Mouse (Mus musculus) forebrain, postnatal 0 days (tissue): ENCODE results near the gene Naaladl2. TPM values are rescaled to one million over a fixed set of nuclear protein-coding genes. Genes with fewer than 3 reads are reported as not detected.

Source experiments
- ATAC-seq: fragments of 200-750 bp; cut with Nextera tagmentation; 2 replicates; pipeline ENCODE4 v1.8.0; 2017; ENCODE audit warnings: mild to moderate bottlenecking, moderate library complexity
- DNase-seq: peaks from one replicate; pipeline ENCODE4 v3.0.0-alpha.2; 2015
- H3K27ac ChIP-seq: fragments of 300-500 bp; sonication (generic); 2 replicates; pipeline ENCODE4 v1.5.1; 2014; ENCODE audit warnings: low read depth, mild to moderate bottlenecking, antibody characterized with exemption, low read length, moderate library complexity, mixed read lengths
- H3K27me3 ChIP-seq: fragments of 300-500 bp; sonication (generic); 2 replicates; pipeline ENCODE4 v1.6.1; 2014; ENCODE audit warnings: mild to moderate bottlenecking, low read length, mixed read lengths; ENCODE audit not compliant: insufficient read depth
- H3K36me3 ChIP-seq: fragments of 300-500 bp; sonication (generic); 2 replicates; pipeline ENCODE4 v1.6.1; 2014; ENCODE audit warnings: mild to moderate bottlenecking, moderate library complexity; ENCODE audit not compliant: insufficient read depth
- H3K4me1 ChIP-seq: fragments of 300-500 bp; sonication (generic); 2 replicates; pipeline ENCODE4 v1.6.1; 2014; ENCODE audit warnings: antibody characterized with exemption; ENCODE audit not compliant: insufficient read depth
- H3K4me2 ChIP-seq: fragments of 300-500 bp; sonication (generic); 2 replicates; pipeline ENCODE4 v1.6.1; 2014; ENCODE audit warnings: low read depth, mild to moderate bottlenecking, moderate library complexity
- H3K4me3 ChIP-seq: fragments of 300-500 bp; sonication (generic); 2 replicates; pipeline ENCODE4 v1.5.1; 2014; ENCODE audit warnings: low read depth, low read length, mixed read lengths
- H3K9ac ChIP-seq: fragments of 300-500 bp; sonication (generic); 2 replicates; pipeline ENCODE4 v1.6.1; 2014; ENCODE audit warnings: mild to moderate bottlenecking
- H3K9me3 ChIP-seq: fragments of 300-500 bp; sonication (generic); 2 replicates; pipeline ENCODE4 v1.6.1; 2016; ENCODE audit warnings: low read length
- CTCF ChIP-seq: sonication (generic); IDR thresholded peaks from 2 replicates; pipeline ENCODE4 v1.5.1; 2016; ENCODE audit warnings: antibody characterized with exemption, control low read depth, low read depth
- WGBS: fragments of 180-500 bp; shearing (Covaris S2); extraction: QIAGEN DNeasy Blood & Tissue Kit; methylation state at CpG from one replicate; pipeline ENCODE4 v1.1.7; 2014; 5-methylcytosine and 5-hydroxymethylcytosine counted together
- polyA plus RNA-seq: library from polyadenylated mRNA; unstranded; fragments of >200 nt; fragmentation: Nextera tagmentation; extraction: Ambion mirVana; gene quantifications from 2 replicates; pipeline ENCODE4 v1.2.1, GENCODE M21; 2015
- total RNA-seq: library from RNA; depleted of rRNA; stranded (reverse); fragments of >200 nt; gene quantifications from 2 replicates; pipeline ENCODE4 v1.2.3, GENCODE M21; 2014

Gene Naaladl2
- total and polyA plus RNA-seq, 2 experiments from 2014 or later, result 0.65 to 1.4 TPM

DNA sequence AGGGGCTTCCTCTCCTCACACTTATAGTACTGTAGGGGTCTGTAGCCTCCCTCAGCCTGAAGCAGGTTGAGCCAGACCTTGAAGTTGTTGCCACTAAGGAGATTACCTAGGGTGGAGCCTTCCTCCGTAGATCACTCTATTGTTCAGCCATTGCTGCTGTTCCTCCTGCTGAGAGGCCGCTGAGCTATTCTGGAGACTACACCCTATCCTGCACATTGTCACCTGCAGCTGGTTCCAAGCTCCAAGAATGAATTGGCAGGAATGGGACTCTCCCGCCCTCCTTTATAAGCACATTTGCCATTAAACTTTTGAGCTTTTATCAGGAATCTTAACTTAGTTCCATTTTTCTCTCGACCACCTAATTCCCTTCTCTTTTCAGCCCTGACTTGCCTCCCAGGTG lies 1064.3 kb downstream of the Naaladl2 start:
- no peak for TF ChIP-seq CTCF
- Histone ChIP-seq H3K4me2 (no peak overlapping the region), H3K9ac (no peak overlapping the region), H3K4me1 (no peaks in the 10 kb centered on the region), H3K9me3 (no peaks in the 10 kb centered on the region), H3K36me3 (no peaks in the 10 kb centered on the region), H3K27ac (no peak overlapping the region), H3K4me3 (no peak overlapping the region), H3K27me3 (no peaks in the 10 kb centered on the region)
- DNase-seq, result no peak
- WGBS, result 36% methylated on average over 4 of the region's 4 CpGs
- ATAC-seq, result no peak

DNA sequence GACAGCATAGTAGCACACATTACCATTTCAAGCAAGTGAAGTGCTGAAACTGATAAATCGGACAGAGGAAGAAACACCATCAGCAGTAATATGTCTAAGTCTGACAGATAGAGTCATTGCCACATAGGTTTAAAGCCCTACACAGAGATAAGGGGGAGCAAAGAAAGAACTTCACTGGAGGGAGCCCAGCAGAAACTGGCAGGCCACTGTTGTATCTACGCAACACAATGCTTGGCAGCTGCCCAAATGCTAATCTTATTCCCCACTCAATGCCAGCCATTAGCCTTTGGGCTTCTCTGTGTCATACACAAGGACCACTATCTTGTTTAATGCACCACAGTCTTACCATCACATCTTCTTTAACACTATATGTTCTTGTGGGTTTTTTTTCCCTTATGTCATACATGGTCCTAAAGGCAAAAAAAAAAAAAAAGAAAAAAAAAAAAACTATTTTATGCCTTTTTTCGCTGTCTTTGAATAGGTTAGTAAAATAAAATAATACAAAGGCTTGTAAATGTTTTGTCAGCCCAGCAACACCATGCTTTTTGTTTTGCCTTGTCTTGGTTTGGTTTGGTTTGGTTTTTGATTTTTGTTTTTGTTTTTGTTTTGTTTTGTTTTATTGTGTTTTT lies 1072.8 kb downstream of the Naaladl2 start:
- no peak overlapping the region for H3K4me3 ChIP-seq
- no peaks in the 10 kb centered on the region for H3K27me3 ChIP-seq
- no peak overlapping the region for H3K27ac ChIP-seq
- ATAC-seq (peak; percentile 29; the same call in 1 of the 2 replicates), DNase-seq (no peak)
- no peak overlapping the region for H3K9ac ChIP-seq
- H3K36me3 ChIP-seq, result no peaks in the 10 kb centered on the region
- TF ChIP-seq CTCF, result no peak
- H3K9me3 ChIP-seq, result no peaks in the 10 kb centered on the region
- no peaks in the 10 kb centered on the region for H3K4me1 ChIP-seq
- 54% methylated on average over 3 of the region's 3 CpGs for WGBS
- H3K4me2 ChIP-seq, result no peak overlapping the region

DNA sequence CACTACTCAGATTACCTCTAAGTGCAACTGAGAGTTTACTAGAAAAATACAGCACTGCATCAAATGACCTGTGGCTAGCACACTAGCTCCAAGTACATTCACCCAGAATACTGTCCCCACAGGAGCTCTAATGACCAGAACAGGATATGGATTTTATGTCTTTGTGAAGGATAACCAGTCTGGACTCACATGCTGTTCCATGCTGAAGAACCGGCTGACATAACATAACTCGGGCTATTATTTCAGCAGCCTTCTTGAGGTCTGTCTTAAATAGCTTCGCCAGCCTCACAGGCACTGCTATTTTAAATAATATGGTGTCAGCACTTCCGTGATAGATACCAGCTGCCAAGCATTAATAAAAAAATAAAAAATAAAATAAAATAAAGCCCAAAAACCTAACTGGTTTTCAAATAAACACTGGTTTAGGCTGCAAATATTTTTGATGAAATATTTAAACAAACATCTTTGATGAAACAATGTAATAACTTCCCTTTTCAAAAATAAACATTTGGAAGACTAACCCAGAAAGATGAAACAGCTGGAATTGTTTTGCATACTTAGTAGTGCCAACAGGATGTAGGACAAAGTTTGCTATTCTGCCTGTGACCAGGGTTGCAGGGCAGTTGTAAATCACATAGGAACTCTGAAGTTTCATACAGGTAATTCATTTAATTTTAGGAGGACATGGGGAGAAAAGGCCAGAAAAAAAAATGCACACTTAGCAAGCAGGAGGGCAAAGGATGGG lies 1073.5 kb downstream of the Naaladl2 start:
- H3K9me3 ChIP-seq, result no peaks in the 10 kb centered on the region
- no peak for ATAC-seq

DNA sequence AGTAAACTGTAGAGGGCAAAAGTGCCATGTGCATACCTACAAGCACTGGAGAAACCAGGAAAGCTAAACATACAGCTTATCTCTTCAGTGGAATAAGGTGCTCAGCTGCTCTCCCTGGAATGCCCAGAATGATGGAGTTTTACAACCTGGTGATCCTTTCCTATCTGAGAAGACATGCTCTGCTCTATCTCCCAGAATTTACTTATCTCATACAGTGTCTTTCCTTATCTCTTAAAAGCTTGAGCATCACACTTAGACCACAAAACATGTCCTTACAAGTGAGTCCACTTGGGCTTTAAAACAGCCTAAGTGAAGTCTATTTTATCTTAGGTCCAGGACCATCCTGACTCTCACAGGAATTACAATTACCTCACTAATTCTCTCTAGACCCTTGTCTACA lies 1095.8 kb downstream of the Naaladl2 start:
- Histone ChIP-seq H3K36me3 (no peaks in the 10 kb centered on the region), H3K9me3 (no peaks in the 10 kb centered on the region), H3K4me3 (no peak overlapping the region), H3K9ac (no peak overlapping the region), H3K4me2 (no peak overlapping the region), H3K4me1 (no peaks in the 10 kb centered on the region), H3K27ac (no peak overlapping the region), H3K27me3 (no peaks in the 10 kb centered on the region)
- no peak for TF ChIP-seq CTCF
- no peak for ATAC-seq
- no peak for DNase-seq

More for the DNA sequence above, 1073.5 kb downstream of the Naaladl2 start:
- H3K9ac ChIP-seq, result no peak overlapping the region
- WGBS, result 75% methylated on average over 4 of the region's 4 CpGs
- no peak overlapping the region for H3K27ac ChIP-seq
- H3K4me3 ChIP-seq, result no peak overlapping the region
- no peak overlapping the region for H3K4me2 ChIP-seq
- H3K36me3 ChIP-seq, result no peaks in the 10 kb centered on the region
- H3K4me1 ChIP-seq, result no peaks in the 10 kb centered on the region
- H3K27me3 ChIP-seq, result no peaks in the 10 kb centered on the region
- no peak for DNase-seq
- no peak for TF ChIP-seq CTCF

DNA sequence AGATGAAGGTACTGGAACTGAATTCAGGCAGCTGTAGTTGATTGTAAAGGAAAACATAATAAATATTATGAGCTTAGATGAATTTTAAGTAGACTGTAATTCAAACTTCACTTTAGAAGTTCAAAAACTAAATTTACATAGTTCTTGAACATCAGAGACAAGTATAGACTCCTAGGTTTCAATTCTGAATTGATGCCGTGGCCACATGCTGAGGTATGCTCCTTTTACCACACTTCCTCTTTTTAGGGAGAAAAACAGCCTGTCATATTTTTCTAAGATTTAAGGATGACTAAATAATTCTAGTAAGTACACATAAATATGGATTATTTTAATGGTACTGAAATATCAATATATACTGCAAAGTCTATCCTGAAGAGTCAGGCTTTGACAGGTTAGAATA lies 1142.3 kb downstream of the Naaladl2 start:
- no peak overlapping the region for H3K4me3 ChIP-seq
- ATAC-seq, result no peak
- H3K9ac ChIP-seq, result no peak overlapping the region
- no peaks in the 10 kb centered on the region for H3K9me3 ChIP-seq
- WGBS, result 87% methylated on average over 1 of the region's 1 CpGs
- no peak for TF ChIP-seq CTCF
- H3K4me2 ChIP-seq, result no peak overlapping the region
- H3K4me1 ChIP-seq, result no peaks in the 10 kb centered on the region
- H3K36me3 ChIP-seq, result no peaks in the 10 kb centered on the region
- no peak for DNase-seq
- H3K27me3 ChIP-seq, result no peaks in the 10 kb centered on the region
- H3K27ac ChIP-seq, result no peak overlapping the region

DNA sequence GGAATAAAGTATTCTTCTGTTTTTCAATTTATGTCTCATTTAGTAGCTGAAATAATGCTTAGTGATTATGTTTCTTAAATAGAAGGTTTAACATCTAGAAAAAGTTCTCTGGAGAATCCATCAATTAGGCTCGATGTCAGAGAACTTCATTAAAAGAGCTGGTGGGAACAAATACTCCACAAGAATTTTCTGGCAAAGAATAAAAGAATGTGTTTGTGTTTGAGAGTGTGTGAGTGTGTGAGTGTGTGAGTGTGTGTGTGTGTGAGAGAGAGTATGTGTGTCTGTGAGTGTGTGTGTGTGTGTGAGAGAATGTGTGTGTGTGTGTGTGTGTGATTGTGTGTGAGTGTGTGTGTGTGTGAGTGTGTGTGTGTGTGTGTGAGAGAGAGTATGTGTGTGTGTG lies 1170.3 kb downstream of the Naaladl2 start:
- no peaks in the 10 kb centered on the region for H3K27me3 ChIP-seq
- H3K4me3 ChIP-seq, result no peak overlapping the region
- H3K9ac ChIP-seq, result no peak overlapping the region
- no peak for DNase-seq
- ATAC-seq, result no peak
- H3K27ac ChIP-seq, result no peak overlapping the region
- 33% methylated on average over 1 of the region's 1 CpGs for WGBS
- no peak overlapping the region for H3K4me2 ChIP-seq
- no peak for TF ChIP-seq CTCF
- H3K9me3 ChIP-seq, result no peaks in the 10 kb centered on the region
- H3K4me1 ChIP-seq, result no peaks in the 10 kb centered on the region
- no peaks in the 10 kb centered on the region for H3K36me3 ChIP-seq
